Mouse (Mus musculus): ENCODE data around the gene H1f0. TPM values are rescaled to one million over a fixed set of nuclear protein-coding genes. Genes with fewer than 3 reads are reported as not detected.
A peak's percentile ranks its signal among the peaks of the same experiment; 100 is the strongest.

H1f0 gene
- polyA plus RNA-seq, 2 experiments, result 47.8 to 65.2 TPM

- no peaks in the 10 kb centered on the region for H3K9me3 ChIP-seq (ENCODE audit: control insufficient read depth, low read length)
- H3K27ac ChIP-seq, result no peak overlapping the region
- ATAC-seq (ENCODE audit: insufficient read depth), result no peak
- peaks cover 6 to 15% of the 10 kb centered on the region in 2 experiments; a peak in 3 of 4 replicates for H3K4me1 ChIP-seq (replicated peaks; ENCODE audit: control insufficient read depth in 2 of 2, insufficient read depth in 2 of 2, low read length in 1 of 2)
- H3K36me3 ChIP-seq (replicated peaks; ENCODE audit: control insufficient read depth, insufficient read depth, low read depth), result no peaks in the 10 kb centered on the region
- peak overlapping the region; percentile 57 for H3K4me2 ChIP-seq (ENCODE audit: low read depth)
- TF ChIP-seq CTCF (IDR thresholded peaks at IDR 0.05; ENCODE audit: low read depth) (no peak), EP300 (IDR thresholded peaks at IDR 0.05; ENCODE audit: low read depth) (no peak)
- 14% methylated on average over 24 of the region's 24 CpGs for WGBS (ENCODE audit: insufficient replicate concordance)
- H3K27me3 ChIP-seq (ENCODE audit: control insufficient read depth, insufficient read depth, low read length), result peaks cover 28% of the 10 kb centered on the region
- DNase-seq (ENCODE audit: low read depth in 3 of 3, low spot score in 3 of 3), result no peak
- H3K4me3 ChIP-seq (ENCODE audit: insufficient read depth in 1 of 2, low read depth in 2 of 2, low read length in 2 of 2), result peak overlapping the region; percentile 28 to 35
- H3K9ac ChIP-seq (replicated peaks), result no peak overlapping the region
Observed at GRCm38 (mm10) chr15:79040501-79041416, 12.5 kb downstream of the H1f0 start.

DNA sequence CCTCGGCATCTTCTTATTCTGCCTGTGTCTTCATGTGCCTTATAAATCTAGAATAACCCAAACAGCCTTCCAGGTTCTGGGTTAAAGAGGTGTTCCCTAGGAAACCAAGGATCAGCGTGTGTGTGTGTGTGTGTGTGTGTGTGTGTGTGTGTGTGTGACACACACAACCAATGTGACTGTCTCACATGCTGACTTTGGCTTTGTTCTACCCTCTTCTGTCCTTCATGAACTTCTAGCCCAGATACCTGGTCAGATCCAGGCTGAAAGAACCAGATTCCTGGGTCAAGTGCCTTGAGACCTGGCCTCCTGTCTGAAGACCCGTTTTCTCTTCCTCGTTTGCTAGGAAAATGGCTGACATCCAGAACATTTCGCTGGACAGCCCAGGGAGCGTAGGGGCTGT, 13.3 kb downstream of the H1f0 start, which contains the start of gene Galr3:
Gene Galr3, plus strand, starts transcription at position 301 of the 400 bp plus-strand sequence.
- no peak for TF ChIP-seq CTCF (IDR thresholded peaks at IDR 0.05; ENCODE audit: low read depth)
- TF ChIP-seq EP300 (IDR thresholded peaks at IDR 0.05; ENCODE audit: low read depth), result no peak
- H3K4me2 ChIP-seq (ENCODE audit: low read depth), result peak within 1 kb of the TSS; percentile 72
- ATAC-seq (ENCODE audit: insufficient read depth) (no peak), DNase-seq (ENCODE audit: low read depth in 3 of 3, low spot score in 3 of 3) (no peak)
- WGBS (ENCODE audit: insufficient replicate concordance), result 53% methylated on average over 6 of the region's 6 CpGs
- no peak within 1 kb of the TSS for H3K9ac ChIP-seq (replicated peaks)
- no peak within 1 kb of the TSS for H3K27ac ChIP-seq
- peak within 1 kb of the TSS; percentile 35 to 50 for H3K4me3 ChIP-seq (ENCODE audit: insufficient read depth in 1 of 2, low read depth in 2 of 2, low read length in 2 of 2)
- H3K9me3 ChIP-seq (ENCODE audit: control insufficient read depth, low read length), result no peaks in the 10 kb centered on the region
- H3K4me1 ChIP-seq (replicated peaks; ENCODE audit: control insufficient read depth in 2 of 2, insufficient read depth in 2 of 2, low read length in 1 of 2), result peaks cover 6 to 15% of the 10 kb centered on the region in 2 experiments; a peak in 3 of 4 replicates
- peaks cover 28% of the 10 kb centered on the region for H3K27me3 ChIP-seq (ENCODE audit: control insufficient read depth, insufficient read depth, low read length)
- H3K36me3 ChIP-seq (replicated peaks; ENCODE audit: control insufficient read depth, insufficient read depth, low read depth), result no peaks in the 10 kb centered on the region

DNA sequence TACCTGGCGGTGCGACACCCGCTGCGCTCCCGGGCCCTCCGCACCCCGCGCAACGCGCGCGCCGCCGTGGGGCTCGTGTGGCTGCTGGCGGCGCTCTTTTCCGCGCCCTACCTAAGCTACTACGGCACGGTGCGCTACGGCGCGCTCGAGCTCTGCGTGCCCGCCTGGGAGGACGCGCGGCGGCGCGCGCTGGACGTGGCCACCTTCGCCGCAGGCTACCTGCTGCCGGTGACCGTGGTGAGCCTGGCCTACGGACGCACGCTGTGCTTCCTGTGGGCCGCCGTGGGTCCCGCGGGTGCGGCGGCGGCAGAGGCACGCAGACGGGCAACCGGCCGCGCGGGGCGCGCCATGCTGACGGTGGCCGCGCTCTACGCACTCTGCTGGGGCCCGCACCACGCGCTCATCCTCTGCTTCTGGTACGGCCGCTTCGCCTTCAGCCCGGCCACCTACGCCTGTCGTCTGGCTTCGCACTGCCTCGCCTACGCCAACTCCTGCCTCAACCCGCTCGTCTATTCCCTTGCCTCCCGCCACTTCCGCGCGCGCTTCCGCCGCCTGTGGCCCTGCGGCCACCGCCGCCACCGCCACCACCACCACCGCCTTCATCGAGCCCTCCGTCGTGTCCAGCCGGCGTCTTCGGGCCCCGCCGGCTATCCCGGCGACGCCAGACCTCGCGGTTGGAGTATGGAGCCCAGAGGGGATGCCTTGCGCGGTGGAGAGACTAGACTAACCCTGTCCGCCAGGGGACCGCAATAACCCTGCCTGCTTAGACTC, 14.7 kb downstream of the H1f0 start:
- peaks cover 28% of the 10 kb centered on the region for H3K27me3 ChIP-seq (ENCODE audit: control insufficient read depth, insufficient read depth, low read length)
- ATAC-seq (ENCODE audit: insufficient read depth), result no peak
- peaks cover 6 to 15% of the 10 kb centered on the region in 2 experiments; a peak in 3 of 4 replicates for H3K4me1 ChIP-seq (replicated peaks; ENCODE audit: control insufficient read depth in 2 of 2, insufficient read depth in 2 of 2, low read length in 1 of 2)
- H3K9me3 ChIP-seq (ENCODE audit: control insufficient read depth, low read length), result no peaks in the 10 kb centered on the region
- H3K27ac ChIP-seq, result no peak overlapping the region
- no peaks in the 10 kb centered on the region for H3K36me3 ChIP-seq (replicated peaks; ENCODE audit: control insufficient read depth, insufficient read depth, low read depth)
- TF ChIP-seq CTCF (IDR thresholded peaks at IDR 0.05; ENCODE audit: low read depth) (no peak), EP300 (IDR thresholded peaks at IDR 0.05; ENCODE audit: low read depth) (no peak)
- peak overlapping the region; percentile 72 for H3K4me2 ChIP-seq (ENCODE audit: low read depth)
- WGBS (ENCODE audit: insufficient replicate concordance), result 1% methylated on average over 105 of the region's 105 CpGs
- peak overlapping the region; percentile 33 to 50 for H3K4me3 ChIP-seq (ENCODE audit: insufficient read depth in 1 of 2, low read depth in 2 of 2, low read length in 2 of 2)
- H3K9ac ChIP-seq (replicated peaks), result no peak overlapping the region
- no peak for DNase-seq (ENCODE audit: low read depth in 3 of 3, low spot score in 3 of 3)

- H3K27me3 ChIP-seq (ENCODE audit: control insufficient read depth, insufficient read depth, low read length), result peaks cover 28% of the 10 kb centered on the region
- ATAC-seq (ENCODE audit: insufficient read depth) (no peak), DNase-seq (ENCODE audit: low read depth in 3 of 3, low spot score in 3 of 3) (no peak)
- no peak overlapping the region for H3K4me2 ChIP-seq (ENCODE audit: low read depth)
- no peaks in the 10 kb centered on the region for H3K9me3 ChIP-seq (ENCODE audit: control insufficient read depth, low read length)
- no peak overlapping the region for H3K4me3 ChIP-seq (ENCODE audit: insufficient read depth in 1 of 2, low read depth in 2 of 2, low read length in 2 of 2)
- no peak overlapping the region for H3K27ac ChIP-seq
- no peak for TF ChIP-seq EP300 (IDR thresholded peaks at IDR 0.05; ENCODE audit: low read depth)
- no peak for TF ChIP-seq CTCF (IDR thresholded peaks at IDR 0.05; ENCODE audit: low read depth)
- H3K4me1 ChIP-seq (replicated peaks; ENCODE audit: control insufficient read depth in 2 of 2, insufficient read depth in 2 of 2, low read length in 1 of 2), result peaks cover 0 to 7% of the 10 kb centered on the region in 2 experiments; a peak in 2 of 4 replicates
- 39% methylated on average over 4 of the region's 4 CpGs for WGBS (ENCODE audit: insufficient replicate concordance)
- no peak overlapping the region for H3K9ac ChIP-seq (replicated peaks)
- H3K36me3 ChIP-seq (replicated peaks; ENCODE audit: control insufficient read depth, insufficient read depth, low read depth), result no peaks in the 10 kb centered on the region
Observed at GRCm38 (mm10) chr15:79044837-79045236, 16.6 kb downstream of the H1f0 start.
